Mouse (Mus musculus) liver, embryonic 11.5 days (tissue): Measurements from ENCODE around the gene Hectd4. TPM values are rescaled to one million over a fixed set of nuclear protein-coding genes. Genes with fewer than 3 reads are reported as not detected.
"Not testable (repeated sequence)": the region's sequence is repeated elsewhere in the genome, so short reads cannot be mapped to it uniquely, and the experiment has no call there.

Experiments used
- ATAC-seq: fragments of 200-750 bp; cut with Nextera tagmentation; replicated peaks from 2 replicates; pipeline ENCODE4 v1.8.0; 2017; ENCODE audit warnings: moderate number of reproducible peaks, mild to moderate bottlenecking, moderate TSS enrichment, moderate library complexity; ENCODE audit not compliant: low FRiP score
- DNase-seq: peaks from one replicate; pipeline ENCODE4 v3.0.0-alpha.2; 2017; ENCODE audit warnings: low spot score
- H3K27ac ChIP-seq: fragments of 300-500 bp; sonication (generic); 2 replicates; pipeline ENCODE4 v1.5.1; 2014; ENCODE audit warnings: mild to moderate bottlenecking, low read depth, low read length, control low read depth
- H3K27me3 ChIP-seq: fragments of 300-500 bp; sonication (generic); replicated peaks from 2 replicates; pipeline ENCODE4 v1.6.1; 2014; ENCODE audit warnings: low read length, mixed read lengths; ENCODE audit not compliant: control insufficient read depth, insufficient read depth
- H3K36me3 ChIP-seq: fragments of 300-500 bp; sonication (generic); 2 replicates; pipeline ENCODE4 v1.6.1; 2014; ENCODE audit warnings: mild to moderate bottlenecking, low read length, moderate library complexity, mixed read lengths; ENCODE audit not compliant: control insufficient read depth, insufficient read depth
- H3K4me1 ChIP-seq: fragments of 300-500 bp; sonication (generic); replicated peaks from 2 replicates; pipeline ENCODE4 v1.6.1; 2014; ENCODE audit warnings: low read length, mixed read lengths; ENCODE audit not compliant: control insufficient read depth, insufficient read depth
- H3K4me2 ChIP-seq: fragments of 300-500 bp; sonication (generic); 2 replicates; pipeline ENCODE4 v1.6.1; 2014; ENCODE audit warnings: mild to moderate bottlenecking, control low read depth, moderate library complexity
- H3K4me3 ChIP-seq: fragments of 300-500 bp; sonication (generic); 2 replicates; pipeline ENCODE4 v1.5.1; 2014; ENCODE audit warnings: low read depth, low read length, control low read depth
- H3K9ac ChIP-seq: fragments of 300-500 bp; sonication (generic); 2 replicates; pipeline ENCODE4 v1.6.1; 2014; ENCODE audit warnings: low read depth, low read length, control low read depth
- H3K9me3 ChIP-seq: fragments of 300-500 bp; sonication (generic); 2 replicates; pipeline ENCODE4 v1.6.1; 2016; ENCODE audit warnings: low read length, inconsistent platforms, mixed read lengths; ENCODE audit not compliant: control insufficient read depth
- WGBS: fragments of 180-500 bp; shearing (Covaris S2); extraction: QIAGEN DNeasy Blood & Tissue Kit; methylation state at CpG from one replicate; pipeline ENCODE4 v1.1.7; 2014; 5-methylcytosine and 5-hydroxymethylcytosine counted together
- polyA plus RNA-seq: library from polyadenylated mRNA; unstranded; fragments of >200 nt; fragmentation: Nextera tagmentation; extraction: Ambion mirVana; gene quantifications from 2 replicates; pipeline ENCODE4 v1.2.1, GENCODE M21; 2014

The Hectd4 gene
- polyA plus RNA-seq, 1 experiment from 2014 or later: 16.3 TPM

DNA sequence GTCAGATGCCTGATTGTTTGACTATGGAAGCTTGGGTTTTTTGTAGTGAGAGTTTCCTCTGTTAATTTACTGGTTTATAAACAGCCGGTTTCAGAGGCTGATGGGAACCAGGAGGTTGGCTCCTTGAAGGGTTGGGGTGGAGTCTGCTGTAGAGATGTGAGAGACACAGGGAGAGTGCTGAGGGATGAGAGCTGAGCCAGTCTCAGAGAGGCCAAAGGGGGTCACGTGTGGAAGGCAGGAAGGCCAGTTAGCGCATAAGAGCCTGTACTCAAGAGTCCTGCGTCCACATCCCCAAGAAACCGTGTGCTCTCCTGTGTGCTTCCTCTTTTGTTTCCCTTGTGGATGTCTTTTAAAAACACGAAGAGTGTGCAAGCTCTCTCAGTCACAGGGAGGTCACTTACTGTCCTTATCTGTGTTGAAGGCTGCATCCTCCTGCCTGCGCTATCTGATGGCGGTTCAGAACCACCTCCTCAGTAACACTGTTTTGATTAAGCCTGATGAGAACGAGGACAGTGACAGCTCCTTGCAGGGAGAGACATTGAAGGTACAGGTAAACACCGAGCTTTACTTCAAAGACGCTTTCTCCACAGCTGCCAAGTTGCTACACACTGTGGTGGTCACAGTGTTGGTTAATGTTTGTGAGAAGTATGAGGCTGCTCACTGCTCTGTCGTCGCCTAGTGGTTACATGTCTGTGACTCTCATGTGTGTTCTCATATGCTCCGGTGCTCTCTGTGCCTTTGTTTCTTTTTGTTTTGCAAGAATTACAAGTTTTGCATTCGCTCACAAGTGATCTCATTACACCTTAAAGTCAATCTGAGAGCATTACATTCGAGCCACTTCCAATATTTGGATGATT is 72.5 kb downstream of the Hectd4 start:
- peaks cover 46% of the 10 kb centered on the region for H3K36me3 ChIP-seq
- ATAC-seq (no peak), DNase-seq (no peak)
- H3K4me3 ChIP-seq: no peak overlapping the region
- H3K9ac ChIP-seq: no peak overlapping the region
- no peak overlapping the region for H3K27ac ChIP-seq
- H3K27me3 ChIP-seq: no peaks in the 10 kb centered on the region
- H3K4me2 ChIP-seq: no peak overlapping the region
- H3K4me1 ChIP-seq: peaks cover 5% of the 10 kb centered on the region
- H3K9me3 ChIP-seq: no peaks in the 10 kb centered on the region
- WGBS: 62% methylated on average over 16 of the region's 16 CpGs

DNA sequence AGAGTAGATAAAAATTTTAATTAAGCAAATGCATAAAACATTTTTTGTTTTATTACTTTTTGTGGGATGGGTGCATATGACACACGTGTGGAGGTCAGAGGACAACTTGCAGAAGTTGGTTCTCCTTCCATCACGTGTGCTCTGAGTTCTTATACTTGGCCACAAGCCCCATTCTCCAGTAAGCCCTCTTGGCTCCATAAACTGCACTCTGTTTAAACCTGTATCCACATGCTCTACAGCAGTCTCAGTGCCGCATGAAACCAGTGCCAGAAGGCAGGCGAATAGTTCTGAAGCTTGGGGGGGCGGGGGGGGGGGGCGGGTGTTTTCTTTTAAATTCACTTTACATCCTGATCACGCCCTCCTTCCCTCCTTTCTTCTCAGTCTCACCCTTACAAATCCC is 85.0 kb downstream of the Hectd4 start:
- Histone ChIP-seq H3K9ac (no peak overlapping the region), H3K4me1 (no peaks in the 10 kb centered on the region), H3K27me3 (no peaks in the 10 kb centered on the region), H3K4me2 (no peak overlapping the region), H3K27ac (no peak overlapping the region), H3K36me3 (peaks cover 39% of the 10 kb centered on the region), H3K4me3 (no peak overlapping the region), H3K9me3 (no peaks in the 10 kb centered on the region)
- WGBS: 90% methylated on average over 7 of the region's 7 CpGs
- ATAC-seq: no peak
- no peak for DNase-seq

DNA sequence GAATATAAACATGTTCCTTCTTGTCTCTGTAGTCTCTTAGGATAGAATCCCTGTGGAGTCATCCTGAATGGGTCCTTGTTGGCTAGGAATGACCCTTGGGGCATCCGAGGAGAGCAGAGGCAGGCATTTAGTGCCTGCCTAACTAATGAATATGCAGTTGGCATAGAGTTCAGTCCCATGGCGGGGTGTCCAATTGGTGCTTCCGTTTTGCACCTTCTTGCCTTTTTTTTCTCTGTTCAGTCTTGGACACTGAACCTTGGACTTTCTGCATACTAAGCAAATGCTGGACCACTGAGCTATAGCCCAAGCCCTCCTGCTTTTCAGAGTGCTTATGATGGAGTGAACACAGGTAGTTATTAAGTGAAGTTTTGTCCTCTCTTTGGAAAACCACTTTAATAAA is 87.6 kb downstream of the Hectd4 start:
- WGBS: 84% methylated on average over 3 of the region's 3 CpGs
- Histone ChIP-seq H3K9me3 (no peaks in the 10 kb centered on the region), H3K4me3 (no peak overlapping the region), H3K27ac (no peak overlapping the region), H3K9ac (no peak overlapping the region), H3K4me1 (no peaks in the 10 kb centered on the region), H3K36me3 (peaks cover 54% of the 10 kb centered on the region), H3K27me3 (no peaks in the 10 kb centered on the region), H3K4me2 (no peak overlapping the region)
- no peak for DNase-seq
- no peak for ATAC-seq

DNA sequence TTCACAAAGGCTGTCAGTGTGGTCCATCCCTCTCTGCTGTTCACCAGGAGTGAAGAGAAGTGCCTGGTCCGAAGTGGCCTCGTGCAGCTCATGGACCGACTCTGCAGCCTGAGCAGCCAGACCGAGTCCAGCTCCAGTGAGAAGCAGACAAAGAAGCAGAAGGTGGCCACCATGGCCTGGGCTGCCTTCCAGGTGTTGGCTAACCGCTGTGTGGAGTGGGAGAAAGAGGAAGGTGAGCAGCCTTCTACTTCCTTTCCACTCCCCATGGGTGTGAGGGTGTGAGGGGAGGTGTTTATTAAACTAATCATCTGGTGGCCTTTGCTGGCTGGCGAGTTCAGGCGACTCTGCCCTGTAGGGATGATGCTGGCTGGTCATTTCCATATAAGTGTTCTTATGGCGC is 91.6 kb downstream of the Hectd4 start:
- ATAC-seq: no peak
- Histone ChIP-seq H3K9me3 (no peaks in the 10 kb centered on the region), H3K27ac (no peak overlapping the region), H3K4me2 (no peak overlapping the region), H3K4me3 (no peak overlapping the region), H3K36me3 (peaks cover 73% of the 10 kb centered on the region), H3K4me1 (no peaks in the 10 kb centered on the region), H3K9ac (no peak overlapping the region), H3K27me3 (no peaks in the 10 kb centered on the region)
- no peak for DNase-seq
- WGBS: 91% methylated on average over 8 of the region's 8 CpGs

DNA sequence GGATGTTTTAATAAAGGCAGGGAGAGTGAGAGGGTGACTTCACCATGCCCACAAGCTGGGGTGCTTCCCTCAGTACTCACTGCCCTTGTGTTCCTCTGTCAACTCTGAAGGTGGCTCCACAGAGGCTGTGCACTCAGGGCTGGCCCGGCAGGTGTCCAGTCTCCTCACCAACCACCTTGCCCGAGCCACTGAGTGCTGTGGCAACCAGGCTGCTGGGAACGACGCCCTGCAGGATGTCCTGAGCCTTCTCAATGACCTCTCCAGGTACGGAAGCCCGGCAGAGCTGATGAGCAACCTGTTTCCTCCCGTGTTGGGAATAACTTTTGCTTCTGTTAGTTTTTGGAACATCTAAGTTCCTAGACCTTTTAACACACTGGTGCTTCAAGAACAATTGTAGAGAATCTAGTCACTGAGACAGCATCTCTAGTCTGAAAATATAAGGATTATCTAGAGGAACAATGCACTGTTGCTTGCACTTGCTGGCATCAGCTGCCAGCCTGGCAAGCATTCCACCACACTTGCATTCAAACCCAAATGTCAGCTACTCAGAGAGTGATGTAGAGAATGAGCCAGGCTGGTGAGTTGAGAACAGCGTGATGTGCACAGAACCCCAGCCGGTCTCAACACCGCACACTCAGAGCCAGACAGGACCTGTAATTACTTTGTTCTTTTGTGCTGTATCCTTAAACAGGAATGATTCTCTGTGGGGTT is 93.9 kb downstream of the Hectd4 start:
- Histone ChIP-seq H3K27ac (no peak overlapping the region), H3K4me2 (no peak overlapping the region), H3K4me1 (no peaks in the 10 kb centered on the region), H3K36me3 (peaks cover 68% of the 10 kb centered on the region), H3K9me3 (no peaks in the 10 kb centered on the region), H3K9ac (no peak overlapping the region), H3K4me3 (no peak overlapping the region), H3K27me3 (no peaks in the 10 kb centered on the region)
- 87% methylated on average over 10 of the region's 10 CpGs for WGBS
- ATAC-seq: no peak
- DNase-seq: no peak

- H3K36me3 ChIP-seq: peaks cover 61% of the 10 kb centered on the region
- 94% methylated on average over 14 of the region's 14 CpGs for WGBS
- no peaks in the 10 kb centered on the region for H3K27me3 ChIP-seq
- no peak for ATAC-seq
- no peak overlapping the region for H3K4me3 ChIP-seq
- no peak overlapping the region for H3K4me2 ChIP-seq
- DNase-seq: no peak
- H3K9me3 ChIP-seq: no peaks in the 10 kb centered on the region
- no peaks in the 10 kb centered on the region for H3K4me1 ChIP-seq
- no peak overlapping the region for H3K27ac ChIP-seq
- H3K9ac ChIP-seq: no peak overlapping the region
Measured at GRCm38 (mm10) chr5:121326079-121326805, 106.2 kb downstream of the Hectd4 start.

DNA sequence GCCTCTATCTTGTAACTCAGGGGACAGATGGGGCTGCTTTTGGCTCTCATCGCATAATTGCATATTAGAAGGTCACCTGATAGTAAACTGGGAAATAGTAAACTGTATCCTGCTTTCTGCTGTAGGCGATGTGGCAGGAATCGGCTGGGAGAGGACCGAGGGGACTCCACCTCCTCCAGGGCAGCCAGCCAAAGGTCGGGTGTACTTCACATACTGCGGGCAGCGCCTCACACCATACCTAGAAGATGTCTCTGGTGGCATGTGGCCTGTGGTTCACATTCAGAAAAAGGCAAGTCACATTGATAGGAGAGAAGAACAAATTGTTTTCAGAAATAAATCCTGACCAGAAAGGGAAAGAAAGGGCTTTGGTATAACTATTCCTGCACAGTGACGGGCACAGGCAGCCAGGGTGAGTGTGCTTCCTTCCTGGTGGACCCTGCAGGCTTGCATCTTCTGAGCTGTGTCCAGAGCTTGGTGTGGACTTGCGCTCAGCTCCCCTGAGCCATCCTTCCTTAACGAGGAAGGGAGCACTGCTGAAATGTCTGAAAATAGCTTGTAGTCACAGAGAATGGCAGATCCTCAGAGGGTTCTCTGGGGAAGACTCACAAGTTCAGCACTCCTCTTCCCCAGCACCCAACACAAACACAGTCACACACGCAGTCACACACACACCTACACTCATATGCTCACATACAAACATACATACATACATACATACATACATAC is 109.5 kb downstream of the Hectd4 start:
- peak; percentile 36; the same call in 1 of the 2 replicates for ATAC-seq
- H3K27me3 ChIP-seq: no peaks in the 10 kb centered on the region
- H3K27ac ChIP-seq: peak overlapping the region; percentile 11
- H3K36me3 ChIP-seq: peaks cover 59% of the 10 kb centered on the region
- H3K9me3 ChIP-seq: no peaks in the 10 kb centered on the region
- H3K4me3 ChIP-seq: peak overlapping the region; percentile 25
- 81% methylated on average over 11 of the region's 11 CpGs for WGBS
- H3K4me2 ChIP-seq: peak overlapping the region; percentile 43
- 0 out of 2 replicates have a peak overlapping the region, but pooled peaks have one; percentile 21 for H3K9ac ChIP-seq
- DNase-seq: no peak
- H3K4me1 ChIP-seq: no peaks in the 10 kb centered on the region

GRCm38 (mm10) chr5:121330154-121330816 is 110.3 kb downstream of the Hectd4 start:
- peaks cover 58% of the 10 kb centered on the region for H3K36me3 ChIP-seq
- 92% methylated on average over 10 of the region's 19 CpGs for WGBS
- peak overlapping the region; percentile 25; the same call in 1 of the 2 replicates for H3K4me3 ChIP-seq
- 0 out of 2 replicates have a peak, but pooled peaks have one; percentile 21 for ATAC-seq
- not testable (repeated sequence) for H3K4me1 ChIP-seq, DNase-seq, H3K27ac ChIP-seq, H3K9me3 ChIP-seq, H3K27me3 ChIP-seq, H3K9ac ChIP-seq
- peak overlapping the region; percentile 7; the same call in 1 of the 2 replicates for H3K4me2 ChIP-seq
